Mouse (Mus musculus): Measurements from ENCODE around the gene Gbf1.

DNA sequence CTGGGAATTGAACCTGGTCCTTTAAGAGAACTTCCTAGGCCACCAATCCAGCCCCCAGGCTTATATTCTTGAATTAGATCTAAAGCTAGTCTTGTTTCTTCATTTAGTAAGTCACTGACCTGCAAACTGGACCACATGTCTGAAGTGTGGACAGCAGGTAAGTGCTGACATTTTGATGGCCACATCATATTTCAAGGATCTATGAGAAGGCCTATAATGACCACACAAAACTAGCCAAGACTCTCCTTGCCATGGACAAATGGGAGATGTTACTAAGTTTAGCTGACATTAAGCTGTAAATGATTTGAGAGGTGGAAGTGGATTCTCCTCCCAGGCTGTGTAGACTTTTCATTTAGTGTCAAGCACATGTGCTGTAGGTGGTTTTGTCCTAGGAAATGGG lies 58.6 kb downstream of the Gbf1 start:
- TF ChIP-seq CTCF (IDR thresholded peaks at IDR 0.05; ENCODE audit: low read depth, low read length): no peak
- TF ChIP-seq GATA2 (IDR thresholded peaks at IDR 0.05; ENCODE audit: borderline replicate concordance, low read depth, low read length): no peak
- TF ChIP-seq GATA1 (IDR thresholded peaks at IDR 0.05; ENCODE audit: borderline replicate concordance, low read length): no peak
- TF ChIP-seq POLR2AphosphoS5 (IDR thresholded peaks at IDR 0.05; ENCODE audit: insufficient replicate concordance, low read depth, low read length): no peak
- no peak for TF ChIP-seq TAL1 (conservative IDR thresholded peaks at IDR 0.05; ENCODE audit: low read depth, low read length)

All from G1E (cell line).